In the genomic region with DNA sequence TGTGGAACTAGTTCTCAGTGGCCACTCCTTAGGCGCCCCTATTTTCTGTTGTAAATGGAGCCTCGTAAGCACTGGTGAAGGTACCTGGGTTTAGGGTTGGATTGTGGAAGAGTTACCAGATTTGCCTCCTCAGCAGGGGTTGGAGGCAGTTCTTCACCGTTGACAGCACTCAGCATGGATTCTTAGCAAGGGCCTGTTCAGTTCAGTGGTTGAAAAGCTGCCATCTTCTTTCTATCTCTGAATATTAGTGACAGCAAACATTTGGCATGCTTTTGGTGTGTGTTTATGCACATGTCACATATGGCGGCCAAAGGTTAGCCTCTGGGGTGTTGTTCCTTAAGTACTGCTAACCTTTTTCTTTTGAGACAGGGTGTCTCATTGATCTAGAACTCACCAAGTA, we compare ENCODE assay signal across 12 mouse cellular contexts.
"Had no signal": no experiment of that assay in that cellular context is flagged by ENCODE, and none has a peak within 500 bp of the region (broad histone marks: within the 10 kb centered on the region; RNA-seq: fewer than 3 reads in every experiment).

No protein-coding gene starts in this region.

- DNase-seq: retina, postnatal 1 day; right cerebral cortex, adult 18-20 months; right cerebral cortex, postnatal 14 days; right cerebral cortex, postnatal 25 days; right cerebral cortex, postnatal 4 days; spleen, adult 18-20 months; thymus, adult 18-20 months; thymus, adult 2 months; thymus, postnatal 14 days; thymus, postnatal 25 days; thymus, postnatal 36 days; thymus, postnatal 4 days had no signal
